Mouse (Mus musculus): Measurements from ENCODE around the gene Tmub2. TPM values are rescaled to one million over a fixed set of nuclear protein-coding genes. Genes with fewer than 3 reads are reported as not detected.
A peak's percentile ranks its signal among the peaks of the same experiment; 100 is the strongest.

Tmub2 gene
- polyA plus RNA-seq, 1 experiment from 2014 or later = 66.7 TPM

DNA sequence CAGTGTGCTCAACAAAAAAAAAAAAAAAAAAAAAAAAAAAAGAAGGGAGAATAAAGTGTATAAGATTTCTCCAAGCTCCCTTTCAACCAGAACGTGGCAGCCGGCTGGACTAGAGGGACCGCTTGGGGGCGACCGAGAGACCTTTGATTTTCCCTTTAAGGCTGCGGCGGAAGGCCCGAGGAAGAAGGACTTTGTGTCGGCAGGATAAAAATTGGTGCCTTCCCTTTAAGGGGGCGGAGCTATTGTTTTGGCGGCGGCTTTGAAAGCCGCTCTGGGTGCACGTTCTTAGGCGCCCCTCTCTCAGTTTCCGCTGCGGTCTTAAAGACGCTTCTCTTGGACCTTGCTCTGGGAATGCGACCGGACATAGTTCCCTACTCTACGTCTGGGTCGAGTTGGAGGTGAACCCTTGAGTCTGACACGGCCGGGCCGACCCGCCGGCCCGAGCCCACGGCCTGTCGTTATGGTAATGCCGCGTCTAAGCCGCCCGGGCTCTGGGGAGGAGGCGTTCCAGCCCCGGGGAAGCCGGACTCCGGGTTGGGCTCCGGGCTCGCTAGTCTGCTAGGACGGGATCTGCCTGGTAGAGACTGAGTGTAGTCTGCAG lies 36.0 kb upstream of the Tmub2 start, which contains the start of gene BC030867:
BC030867 (plus strand) TSS at position 253 of the 601 bp plus-strand sequence.
- ATAC-seq (ENCODE audit: low FRiP score, low TSS enrichment) = peak; percentile 78
- H3K9me3 ChIP-seq (ENCODE audit: low read length) = no peaks in the 10 kb centered on the region

DNA sequence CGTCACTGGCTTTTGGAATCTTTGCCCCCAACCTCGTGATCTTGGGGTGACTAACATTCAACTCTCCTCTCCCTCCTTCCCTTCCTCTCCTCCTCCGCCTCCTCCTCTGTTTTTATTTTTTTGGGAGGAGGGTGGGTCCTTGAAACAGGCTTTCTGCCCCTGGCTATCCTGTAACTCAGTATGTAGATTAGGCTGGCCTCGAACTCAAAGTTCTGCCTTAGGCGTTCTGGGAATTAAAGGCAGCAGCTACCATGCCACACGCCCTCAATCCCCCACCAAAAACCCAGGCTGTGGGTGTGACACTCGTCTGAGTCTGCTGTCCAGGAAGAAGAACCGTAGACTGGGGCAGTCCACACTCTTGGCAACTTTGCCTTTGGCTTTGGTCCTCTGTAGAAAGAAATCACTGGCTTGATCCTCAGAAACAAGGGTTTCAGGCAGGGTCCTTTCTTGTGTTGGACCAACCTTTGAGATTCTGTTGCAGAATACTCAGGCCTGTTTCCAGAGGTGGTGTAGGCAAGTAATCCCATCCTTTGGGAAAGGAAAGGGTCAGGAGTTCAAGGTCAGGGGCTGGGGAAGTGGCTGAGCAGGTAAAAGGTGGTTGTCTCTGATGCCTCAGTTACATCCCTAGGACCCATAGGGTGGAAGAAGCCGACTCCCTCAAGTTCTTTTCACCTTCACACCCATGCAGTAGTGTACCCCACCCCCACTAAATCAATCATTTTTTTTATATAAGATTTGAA lies 35.2 kb upstream of the Tmub2 start:
- WGBS = 16% methylated on average over 9 of the region's 9 CpGs
- peak overlapping the region; percentile 74; the same call in 1 of the 2 replicates for H3K27ac ChIP-seq (ENCODE audit: low read length)

More for the DNA sequence above, 36.0 kb upstream of the Tmub2 start, which contains the start of gene BC030867:
- Histone ChIP-seq H3K27ac (ENCODE audit: low read length) (peak within 1 kb of the TSS; percentile 74), H3K4me3 (ENCODE audit: low read length) (peak within 1 kb of the TSS; percentile 82), H3K36me3 (ENCODE audit: insufficient read depth, low read length) (0 out of 2 replicates have a peak, but pooled peaks cover 3% of the 10 kb centered on the region), H3K4me2 (replicated peaks; ENCODE audit: low read depth, low read length) (peak within 1 kb of the TSS; percentile 80), H3K4me1 (ENCODE audit: insufficient read depth, low read length) (peaks cover 25% of the 10 kb centered on the region), H3K9ac (replicated peaks; ENCODE audit: low read length) (peak within 1 kb of the TSS; percentile 76), H3K27me3 (ENCODE audit: insufficient read depth, low read length) (0 out of 2 replicates have a peak, but pooled peaks cover 3% of the 10 kb centered on the region)
- under 1% methylated on average over 41 of the region's 41 CpGs for WGBS

GRCm38 (mm10) chr11:102257514-102257913 lies 27.2 kb upstream of the Tmub2 start:
- no peaks in the 10 kb centered on the region for H3K27me3 ChIP-seq (ENCODE audit: insufficient read depth, low read length)
- no peak overlapping the region for H3K4me2 ChIP-seq (replicated peaks; ENCODE audit: low read depth, low read length)
- H3K4me3 ChIP-seq (ENCODE audit: low read length) = no peak overlapping the region
- no peak overlapping the region for H3K27ac ChIP-seq (ENCODE audit: low read length)
- WGBS = 40% methylated on average over 9 of the region's 9 CpGs
- no peak for ATAC-seq (ENCODE audit: low FRiP score, low TSS enrichment)
- peaks cover 5% of the 10 kb centered on the region; the same call in 1 of the 2 replicates for H3K4me1 ChIP-seq (ENCODE audit: insufficient read depth, low read length)
- H3K9ac ChIP-seq (replicated peaks; ENCODE audit: low read length) = no peak overlapping the region
- H3K9me3 ChIP-seq (ENCODE audit: low read length) = no peaks in the 10 kb centered on the region
- H3K36me3 ChIP-seq (ENCODE audit: insufficient read depth, low read length) = peaks cover 17% of the 10 kb centered on the region

More for the DNA sequence above, 35.2 kb upstream of the Tmub2 start:
- H3K4me3 ChIP-seq (ENCODE audit: low read length) = peak overlapping the region; percentile 82
- H3K36me3 ChIP-seq (ENCODE audit: insufficient read depth, low read length) = 0 out of 2 replicates have a peak, but pooled peaks cover 3% of the 10 kb centered on the region
- H3K9ac ChIP-seq (replicated peaks; ENCODE audit: low read length) = peak overlapping the region; percentile 76
- H3K4me1 ChIP-seq (ENCODE audit: insufficient read depth, low read length) = peaks cover 24% of the 10 kb centered on the region
- H3K9me3 ChIP-seq (ENCODE audit: low read length) = no peaks in the 10 kb centered on the region
- H3K27me3 ChIP-seq (ENCODE audit: insufficient read depth, low read length) = no peaks in the 10 kb centered on the region
- peak overlapping the region; percentile 80 for H3K4me2 ChIP-seq (replicated peaks; ENCODE audit: low read depth, low read length)
- ATAC-seq (ENCODE audit: low FRiP score, low TSS enrichment) = no peak

DNA sequence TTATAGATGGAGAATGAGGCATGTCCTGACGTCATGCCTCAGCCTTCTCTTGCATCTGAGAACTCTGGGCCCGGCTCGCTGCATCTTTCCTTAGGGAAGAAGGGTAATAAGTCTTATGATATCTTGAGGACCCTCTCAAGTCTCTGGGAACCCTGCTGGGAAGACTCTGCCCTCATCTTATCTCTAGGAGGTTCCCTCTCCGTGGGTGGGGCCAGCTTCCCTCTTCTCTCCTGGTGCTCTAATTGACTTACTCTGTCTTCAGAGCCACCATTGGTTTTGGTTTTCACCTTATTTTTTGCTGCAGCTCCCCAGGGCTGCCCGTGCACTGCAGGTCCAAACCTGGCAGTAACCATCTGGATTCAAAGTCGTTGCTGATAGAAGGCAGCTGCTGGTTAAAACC lies 26.6 kb upstream of the Tmub2 start:
- Histone ChIP-seq H3K27ac (ENCODE audit: low read length) (no peak overlapping the region), H3K4me2 (replicated peaks; ENCODE audit: low read depth, low read length) (no peak overlapping the region), H3K36me3 (ENCODE audit: insufficient read depth, low read length) (peaks cover 17% of the 10 kb centered on the region), H3K9me3 (ENCODE audit: low read length) (no peaks in the 10 kb centered on the region), H3K4me1 (ENCODE audit: insufficient read depth, low read length) (peaks cover 5% of the 10 kb centered on the region; the same call in 1 of the 2 replicates), H3K27me3 (ENCODE audit: insufficient read depth, low read length) (no peaks in the 10 kb centered on the region), H3K9ac (replicated peaks; ENCODE audit: low read length) (no peak overlapping the region), H3K4me3 (ENCODE audit: low read length) (no peak overlapping the region)
- WGBS = 79% methylated on average over 6 of the region's 6 CpGs
- ATAC-seq (ENCODE audit: low FRiP score, low TSS enrichment) = no peak

DNA sequence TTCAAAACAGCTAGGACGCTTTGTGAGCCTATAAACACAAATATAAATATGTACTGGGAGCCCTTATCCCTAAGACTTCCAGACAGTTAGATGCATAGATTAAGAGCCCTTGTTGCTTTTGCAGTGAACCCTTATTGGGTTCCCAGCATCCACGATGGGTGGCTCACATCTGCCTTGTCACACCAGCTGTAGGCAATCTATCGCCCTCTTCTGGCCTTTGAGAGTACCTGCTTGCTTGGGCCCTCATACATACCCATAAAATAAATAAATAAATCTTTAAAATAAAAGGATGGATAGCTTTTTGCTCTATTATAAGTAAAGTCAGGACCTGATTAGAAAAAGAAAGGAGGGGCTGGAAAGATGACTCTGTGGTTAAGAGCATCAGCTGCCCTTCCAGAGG lies 26.2 kb upstream of the Tmub2 start:
- Histone ChIP-seq H3K4me1 (ENCODE audit: insufficient read depth, low read length) (peaks cover 5% of the 10 kb centered on the region; the same call in 1 of the 2 replicates), H3K9me3 (ENCODE audit: low read length) (no peaks in the 10 kb centered on the region), H3K27me3 (ENCODE audit: insufficient read depth, low read length) (no peaks in the 10 kb centered on the region), H3K9ac (replicated peaks; ENCODE audit: low read length) (no peak overlapping the region), H3K36me3 (ENCODE audit: insufficient read depth, low read length) (peaks cover 17% of the 10 kb centered on the region), H3K4me2 (replicated peaks; ENCODE audit: low read depth, low read length) (no peak overlapping the region), H3K4me3 (ENCODE audit: low read length) (no peak overlapping the region), H3K27ac (ENCODE audit: low read length) (no peak overlapping the region)
- no peak for ATAC-seq (ENCODE audit: low FRiP score, low TSS enrichment)
- WGBS = 92% methylated on average over 3 of the region's 3 CpGs

DNA sequence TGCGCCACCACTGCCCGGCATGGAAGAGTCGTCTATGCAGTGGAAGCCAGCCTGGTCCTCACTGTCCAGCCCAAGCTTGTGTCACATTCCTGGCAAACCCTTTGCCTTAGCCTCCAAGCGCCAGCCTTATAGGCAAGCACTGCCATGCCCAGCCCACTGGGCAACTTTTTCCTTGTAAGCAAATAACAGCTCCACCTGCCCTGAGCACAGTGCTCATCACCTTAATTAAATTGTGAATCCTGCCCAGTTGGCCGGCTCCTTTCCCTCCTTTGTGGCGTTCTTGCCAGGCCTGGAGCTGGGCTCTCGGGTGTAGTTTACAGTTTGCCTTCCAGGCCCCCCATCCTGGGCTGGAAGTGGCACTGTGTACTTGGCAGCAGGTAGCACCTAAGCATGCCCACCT lies 21.5 kb upstream of the Tmub2 start:
- Histone ChIP-seq H3K4me3 (ENCODE audit: low read length) (no peak overlapping the region), H3K9me3 (ENCODE audit: low read length) (no peaks in the 10 kb centered on the region), H3K4me2 (replicated peaks; ENCODE audit: low read depth, low read length) (no peak overlapping the region), H3K27me3 (ENCODE audit: insufficient read depth, low read length) (no peaks in the 10 kb centered on the region), H3K36me3 (ENCODE audit: insufficient read depth, low read length) (peaks cover 5% of the 10 kb centered on the region), H3K9ac (replicated peaks; ENCODE audit: low read length) (0 out of 2 replicates have a peak overlapping the region, but pooled peaks have one; percentile 4), H3K4me1 (ENCODE audit: insufficient read depth, low read length) (no peaks in the 10 kb centered on the region), H3K27ac (ENCODE audit: low read length) (no peak overlapping the region)
- 89% methylated on average over 7 of the region's 7 CpGs for WGBS
- no peak for ATAC-seq (ENCODE audit: low FRiP score, low TSS enrichment)

DNA sequence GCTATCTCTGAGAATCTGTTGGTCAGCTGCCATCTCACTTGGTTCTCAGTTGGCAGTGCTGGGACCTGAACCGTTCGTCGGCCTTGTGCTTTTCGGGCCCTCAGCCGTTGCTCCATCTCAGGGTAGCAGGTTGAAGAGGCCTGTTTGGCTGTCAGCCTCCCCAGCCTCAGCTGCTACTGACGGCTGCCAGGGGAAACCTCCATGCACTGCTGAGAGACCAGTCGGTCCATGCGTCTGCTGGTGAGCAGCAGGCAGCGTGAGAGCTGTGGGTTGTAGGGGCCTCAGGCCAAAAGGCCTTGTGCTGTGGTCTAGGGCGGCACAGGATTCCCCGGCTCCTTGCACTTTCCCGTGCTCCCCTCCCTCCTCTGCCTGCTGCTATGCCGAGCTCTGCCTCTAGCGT lies 18.9 kb upstream of the Tmub2 start:
- ATAC-seq (ENCODE audit: low FRiP score, low TSS enrichment) = no peak
- no peak overlapping the region for H3K27ac ChIP-seq (ENCODE audit: low read length)
- no peaks in the 10 kb centered on the region for H3K4me1 ChIP-seq (ENCODE audit: insufficient read depth, low read length)
- H3K9me3 ChIP-seq (ENCODE audit: low read length) = no peaks in the 10 kb centered on the region
- no peaks in the 10 kb centered on the region for H3K27me3 ChIP-seq (ENCODE audit: insufficient read depth, low read length)
- WGBS = 68% methylated on average over 14 of the region's 14 CpGs
- H3K9ac ChIP-seq (replicated peaks; ENCODE audit: low read length) = 0 out of 2 replicates have a peak overlapping the region, but pooled peaks have one; percentile 11
- H3K4me3 ChIP-seq (ENCODE audit: low read length) = no peak overlapping the region
- H3K4me2 ChIP-seq (replicated peaks; ENCODE audit: low read depth, low read length) = no peak overlapping the region
- H3K36me3 ChIP-seq (ENCODE audit: insufficient read depth, low read length) = no peaks in the 10 kb centered on the region; the same call in 1 of the 2 replicates

DNA sequence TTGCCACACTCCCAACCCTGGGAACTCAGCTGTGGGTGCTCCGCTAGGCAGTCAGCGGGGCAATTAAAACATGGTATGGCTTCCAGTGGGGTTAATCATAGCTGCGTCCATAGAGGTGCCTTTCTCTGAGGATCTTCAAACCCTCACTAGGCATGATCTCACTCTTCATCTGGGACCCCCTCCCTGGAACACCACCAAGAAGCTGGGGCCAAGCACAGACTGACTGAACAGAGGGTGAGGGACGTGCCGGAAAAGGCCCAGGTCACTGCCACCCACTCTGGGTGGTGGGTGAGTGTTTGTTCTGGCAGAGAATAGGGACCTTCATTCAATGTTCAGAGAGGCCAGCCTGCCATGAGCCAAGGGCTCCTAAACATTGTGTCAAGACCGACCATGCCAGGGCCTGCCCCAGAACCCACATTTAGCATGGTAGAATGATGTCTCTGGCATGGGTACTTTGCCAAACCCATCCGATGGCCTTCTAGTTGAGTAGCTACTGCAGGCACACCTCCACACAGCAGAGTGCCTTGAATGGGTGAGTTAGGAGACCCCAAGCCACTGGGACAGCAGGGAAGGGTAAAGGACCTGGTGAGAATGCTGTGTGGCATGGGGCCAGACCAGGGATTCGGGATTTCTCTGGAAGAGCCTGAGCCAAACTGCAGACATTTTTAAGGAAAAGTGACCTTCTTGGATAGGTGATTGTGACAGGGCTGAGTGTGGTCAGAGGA lies 17.9 kb upstream of the Tmub2 start:
- H3K27me3 ChIP-seq (ENCODE audit: insufficient read depth, low read length) = no peaks in the 10 kb centered on the region
- no peak overlapping the region for H3K4me3 ChIP-seq (ENCODE audit: low read length)
- no peaks in the 10 kb centered on the region for H3K4me1 ChIP-seq (ENCODE audit: insufficient read depth, low read length)
- 0 out of 2 replicates have a peak, but pooled peaks have one; percentile 23 for ATAC-seq (ENCODE audit: low FRiP score, low TSS enrichment)
- no peak overlapping the region for H3K4me2 ChIP-seq (replicated peaks; ENCODE audit: low read depth, low read length)
- no peak overlapping the region for H3K27ac ChIP-seq (ENCODE audit: low read length)
- H3K36me3 ChIP-seq (ENCODE audit: insufficient read depth, low read length) = no peaks in the 10 kb centered on the region; the same call in 1 of the 2 replicates
- no peak overlapping the region for H3K9ac ChIP-seq (replicated peaks; ENCODE audit: low read length)
- H3K9me3 ChIP-seq (ENCODE audit: low read length) = no peaks in the 10 kb centered on the region
- 93% methylated on average over 8 of the region's 8 CpGs for WGBS

DNA sequence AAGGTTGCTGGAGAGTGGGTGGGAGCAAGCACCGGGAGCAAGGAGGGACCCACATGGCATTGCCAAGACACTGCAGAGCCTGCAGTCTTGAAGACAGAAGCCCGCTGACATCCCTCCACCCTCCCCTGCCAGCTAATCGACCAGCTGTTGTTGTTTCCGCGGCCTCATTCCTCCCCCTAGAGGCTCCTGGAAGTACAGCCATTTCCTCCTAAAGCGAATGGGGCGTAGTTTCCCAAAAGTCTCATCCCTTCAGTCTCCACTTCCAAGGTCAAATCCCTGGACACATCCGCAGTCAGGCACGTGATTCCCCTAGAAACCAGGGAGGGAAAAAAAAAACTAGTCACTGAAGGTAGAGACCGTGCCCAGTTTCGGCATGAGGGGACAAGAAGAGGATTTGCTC lies 17.3 kb upstream of the Tmub2 start:
- ATAC-seq (ENCODE audit: low FRiP score, low TSS enrichment) = peak; percentile 32; the same call in 1 of the 2 replicates
- Histone ChIP-seq H3K36me3 (ENCODE audit: insufficient read depth, low read length) (no peaks in the 10 kb centered on the region; the same call in 1 of the 2 replicates), H3K4me1 (ENCODE audit: insufficient read depth, low read length) (no peaks in the 10 kb centered on the region), H3K9me3 (ENCODE audit: low read length) (no peaks in the 10 kb centered on the region), H3K9ac (replicated peaks; ENCODE audit: low read length) (no peak overlapping the region), H3K4me3 (ENCODE audit: low read length) (no peak overlapping the region), H3K27me3 (ENCODE audit: insufficient read depth, low read length) (no peaks in the 10 kb centered on the region), H3K4me2 (replicated peaks; ENCODE audit: low read depth, low read length) (no peak overlapping the region), H3K27ac (ENCODE audit: low read length) (no peak overlapping the region)
- WGBS = 6% methylated on average over 11 of the region's 11 CpGs

Data from kidney, embryonic 16.5 days (tissue).